In the genomic region with DNA sequence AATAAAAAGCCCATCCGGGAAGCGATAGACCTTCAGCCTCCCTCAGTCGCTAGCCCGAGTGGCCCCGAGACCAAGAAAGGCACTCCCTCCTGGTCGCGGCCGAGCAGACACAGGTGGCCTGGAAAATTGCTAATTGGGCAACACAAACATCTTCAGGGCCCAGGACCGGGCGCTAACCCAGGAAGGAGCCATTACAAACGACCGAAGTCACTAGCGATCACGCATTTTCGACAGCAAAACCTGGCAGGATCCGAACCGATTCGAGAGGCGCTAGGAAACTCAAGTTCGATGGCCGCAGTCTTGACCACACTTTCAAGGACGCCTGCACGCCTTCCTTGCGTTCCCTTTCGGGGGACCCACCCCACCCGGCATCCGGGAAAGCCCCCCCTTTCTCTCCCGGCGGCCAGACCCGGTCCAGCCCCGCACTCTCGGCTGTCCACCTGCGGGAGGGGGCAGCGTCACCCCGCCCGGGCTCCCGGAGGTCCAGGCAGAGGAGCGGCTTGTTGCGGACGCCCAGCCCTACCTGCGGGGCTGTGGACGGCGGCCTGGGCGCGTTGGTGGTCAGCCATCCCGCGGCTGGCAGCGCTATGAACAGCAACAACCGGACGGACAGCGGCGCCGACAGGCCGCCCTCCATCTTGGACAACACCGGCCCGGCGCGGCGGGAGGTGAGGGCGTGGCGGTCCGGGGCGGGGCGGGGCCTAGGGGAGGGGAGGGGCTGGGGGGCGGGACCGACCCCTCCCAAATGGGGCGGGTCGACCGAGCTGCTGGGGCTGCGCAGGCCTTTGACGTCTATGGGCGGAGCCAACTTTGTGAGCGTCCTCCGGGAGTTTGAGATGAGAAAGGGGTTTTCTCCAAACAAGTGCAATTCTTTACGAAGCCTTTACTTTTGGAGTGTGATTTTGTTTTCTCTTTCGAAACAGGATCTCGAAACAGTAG, we compare ENCODE assay signal across 8 mouse cellular contexts. TPM values are rescaled to one million over a fixed set of nuclear protein-coding genes. Genes with fewer than 3 reads are reported as not detected.
A peak's percentile ranks its signal among the peaks of the same experiment; 100 is the strongest.
DNase-seq lines count a peak whose midpoint lies in the region; ATAC-seq lines count a peak whose summit lies in the region.

No protein-coding gene starts in this region.

- H3K4me3 ChIP-seq in megakaryocyte, embryonic 14.5 days (replicated peaks): peak overlapping the region; percentile 97

- peak; percentile 96 for ATAC-seq in inflammation-experienced regulatory T-cells, adult 6 months

- peak; percentile 91 to 95 for DNase-seq in adrenal gland, adult (ENCODE audit: inconsistent age in 2 of 2, low spot score in 1 of 2)
- peak; percentile 90 for DNase-seq in embryo, embryonic 10 days (ENCODE audit: low spot score)
- DNase-seq in gastrocnemius, postnatal 14 days: peak; percentile 90
- peak; percentile 37 to 78 for DNase-seq in left cerebral cortex, adult 9 months (ENCODE audit: low spot score in 2 of 2)
- peak; percentile 73 to 74 for DNase-seq in right cerebral cortex, adult 2 months (ENCODE audit: low spot score in 2 of 2)
- DNase-seq in urinary bladder, postnatal 10 days (ENCODE audit: low spot score): peak; percentile 52

- peaks cover 57% of the 10 kb centered on the region for H3K4me1 ChIP-seq in megakaryocyte, embryonic 14.5 days

- intact Hi-C loops in gastrocnemius, postnatal 14 days (cut with DNase I; ENCODE audit: low total_unique reads): no loop called here

- H3K27me3 ChIP-seq in megakaryocyte, embryonic 14.5 days (replicated peaks): no peaks in the 10 kb centered on the region

- no peaks in the 10 kb centered on the region for H3K9me3 ChIP-seq in megakaryocyte, embryonic 14.5 days

- peaks cover 34% of the 10 kb centered on the region for H3K36me3 ChIP-seq in megakaryocyte, embryonic 14.5 days (replicated peaks; ENCODE audit: low read length)

RNA-seq across cellular contexts. Expression of a gene that starts 12.1 kb away (rescaled TPM):
- 10 to 100 TPM; 80.3 to 86.0 TPM for total RNA-seq in gastrocnemius, postnatal 14 days (2021)
- polyA plus RNA-seq in inflammation-experienced regulatory T-cells, adult 6 months (2017; shearing (Covaris generic)): 10 to 100 TPM; 64.3 to 74.6 (median 72.9) TPM
- polyA plus RNA-seq in megakaryocyte, embryonic 14.5 days (2012; ENCODE audit: insufficient read depth, low replicate concordance): 26.3 and 36.1 TPM in 2 replicates

RNA-seq across cellular contexts. Expression of a gene that starts 12.2 kb away (rescaled TPM):
- total RNA-seq in gastrocnemius, postnatal 14 days (2021): 10 to 100 TPM; 11.4 to 12.2 TPM
- 10 to 100 TPM; 73.7 to 85.7 (median 82.6) TPM for polyA plus RNA-seq in inflammation-experienced regulatory T-cells, adult 6 months (2017; shearing (Covaris generic))
- 0.63 and 3.8 TPM in 2 replicates for polyA plus RNA-seq in megakaryocyte, embryonic 14.5 days (2012; ENCODE audit: insufficient read depth, low replicate concordance)

RNA-seq across cellular contexts. Expression of a gene that starts 51.8 kb away (rescaled TPM):
- total RNA-seq in gastrocnemius, postnatal 14 days (2021): not detected
- polyA plus RNA-seq in inflammation-experienced regulatory T-cells, adult 6 months (2017; shearing (Covaris generic)): 10 to 100 TPM; 36.9 to 59.8 (median 48.1) TPM
- 0.34 and 0.40 TPM in 2 replicates for polyA plus RNA-seq in megakaryocyte, embryonic 14.5 days (2012; ENCODE audit: insufficient read depth, low replicate concordance)

RNA-seq across cellular contexts. Expression of a gene that starts 54.7 kb away (rescaled TPM):
- 10 to 100 TPM; 10.9 to 11.1 TPM for total RNA-seq in gastrocnemius, postnatal 14 days (2021)
- polyA plus RNA-seq in inflammation-experienced regulatory T-cells, adult 6 months (2017; shearing (Covaris generic)): 100 to 1,000 TPM in 1 of 3 experiments, 10 to 100 TPM in 2; 73.9 to 103 (median 83.1) TPM
- polyA plus RNA-seq in megakaryocyte, embryonic 14.5 days (2012; ENCODE audit: insufficient read depth, low replicate concordance): 2.1 TPM in 1 of 2 replicates, not detected in the other

Comparison
In these comparisons a context has a peak if more than half of its experiments do, and no peak if none do; other contexts are left out.
1. Peak in every context shown above with its lines: DNase-seq, ATAC-seq and H3K4me3 ChIP-seq.
2. RNA of a gene that starts 12.2 kb away (polyA plus RNA-seq): 73.7 to 85.7 TPM in inflammation-experienced regulatory T-cells, adult 6 months; 0.63 to 3.8 TPM in megakaryocyte, embryonic 14.5 days; every median in the first group is over 10 times any median in the second.
3. RNA of a gene that starts 51.8 kb away (polyA plus RNA-seq): 36.9 to 59.8 TPM in inflammation-experienced regulatory T-cells, adult 6 months; 0.34 to 0.40 TPM in megakaryocyte, embryonic 14.5 days; every median in the first group is over 10 times any median in the second.